Mouse (Mus musculus) ES-CJ7 (cell line): ENCODE measurements at regions not wholly inside any gene's neighbourhood (a gene's known extent, or its start where the extent isn't known, plus 50 kb on each side); places are given as distances from the start of the nearest gene placed in this dataset.

Experiments
- DNase-seq: peaks from one replicate; pipeline ENCODE4 v3.0.0; 2011; ENCODE audit warnings: low read depth, low spot score

DNA sequence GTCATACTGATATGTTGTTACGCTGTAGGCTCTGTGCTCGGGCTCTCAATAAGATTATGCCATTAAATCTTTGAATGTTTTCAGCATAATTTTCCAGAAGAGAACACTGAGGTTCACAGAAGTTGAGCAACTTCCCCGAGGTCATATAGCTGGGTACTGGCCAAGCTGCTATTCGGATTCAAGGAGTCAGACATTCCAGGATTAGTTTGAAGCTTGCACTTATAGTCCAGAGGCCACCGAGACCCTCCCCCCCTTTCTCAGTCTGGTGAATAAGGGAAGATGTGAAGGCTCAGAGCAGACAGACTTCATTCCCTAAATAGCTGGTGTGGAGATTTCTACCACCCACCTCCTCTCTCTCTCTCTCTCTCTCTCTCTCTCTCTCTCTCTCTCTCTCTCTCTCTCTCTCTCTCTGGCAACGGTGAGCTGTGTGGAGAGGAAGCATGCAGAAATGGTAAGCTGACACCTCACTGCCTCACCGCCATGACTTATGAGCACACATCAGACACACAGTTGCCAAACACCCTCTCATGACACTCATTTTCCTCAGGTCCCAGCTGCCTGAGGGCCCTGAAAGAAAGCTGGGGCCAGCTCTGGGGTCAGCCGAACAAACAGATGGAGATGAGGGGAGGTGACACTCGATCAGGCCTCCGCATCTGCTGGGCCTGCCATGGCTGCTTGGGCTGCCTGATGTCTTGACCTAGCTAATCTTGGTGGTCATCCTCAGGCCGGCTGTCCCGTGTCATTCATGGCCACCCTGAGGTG is 107.0 kb upstream of the Pdzrn3 start:
- no peak for DNase-seq

- no peak for DNase-seq
Measured at GRCm38 (mm10) chr6:101482635-101483465, 105.2 kb upstream of the Pdzrn3 start.

- DNase-seq, result no peak
Measured at GRCm38 (mm10) chr6:101473956-101474355, 96.3 kb upstream of the Pdzrn3 start.

DNA sequence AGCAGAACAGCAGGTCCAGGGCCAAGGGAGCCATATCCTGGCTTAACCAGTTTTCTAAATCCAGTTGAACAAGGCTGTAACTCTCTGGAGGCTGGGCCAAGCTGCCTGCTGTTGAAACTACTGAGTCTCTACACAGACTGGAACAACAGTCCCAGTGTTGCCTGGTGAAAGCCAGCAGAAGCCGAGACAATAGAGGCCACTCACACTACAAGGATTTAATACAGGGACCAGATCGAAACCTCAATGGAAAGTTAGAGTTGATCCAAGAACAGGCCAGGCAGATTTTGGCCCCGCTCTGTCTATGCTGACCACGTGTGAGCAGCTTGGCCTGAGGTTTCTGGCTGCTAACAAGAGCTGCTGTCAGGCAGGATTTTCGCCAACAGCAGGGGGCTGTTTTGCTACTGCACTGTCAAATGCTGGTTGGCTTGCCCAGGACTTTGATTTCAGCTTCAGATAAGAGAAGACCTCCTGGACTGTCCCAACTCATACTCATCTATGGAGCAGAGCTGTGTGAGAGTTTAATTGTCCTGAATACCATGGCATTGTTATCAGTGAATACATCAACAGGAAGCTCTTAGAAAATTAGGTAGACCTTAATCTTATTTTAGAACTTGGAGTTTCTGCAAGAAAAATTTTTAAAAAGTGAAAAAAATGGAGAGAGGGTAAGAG is 95.7 kb upstream of the Pdzrn3 start:
- no peak for DNase-seq

DNA sequence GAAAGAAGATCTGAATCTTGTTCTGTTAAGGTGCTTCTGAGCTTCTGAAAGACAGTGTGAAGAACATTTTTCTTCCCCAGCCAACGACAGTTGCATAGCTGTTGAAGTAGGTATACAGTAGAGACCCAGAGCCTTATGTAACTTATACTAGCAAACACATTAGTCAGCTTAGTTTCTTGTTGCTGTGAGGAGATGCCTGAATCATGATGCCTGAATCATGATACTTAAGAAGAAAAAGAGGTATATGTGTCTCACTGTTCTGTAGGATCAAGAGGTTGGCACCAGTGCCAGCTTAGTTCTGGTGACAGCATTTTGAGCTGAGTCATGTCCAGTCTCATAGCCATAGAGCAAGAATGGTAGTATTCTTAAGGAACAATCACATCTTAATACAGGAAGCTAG is 87.2 kb upstream of the Pdzrn3 start:
- no peak for DNase-seq

DNA sequence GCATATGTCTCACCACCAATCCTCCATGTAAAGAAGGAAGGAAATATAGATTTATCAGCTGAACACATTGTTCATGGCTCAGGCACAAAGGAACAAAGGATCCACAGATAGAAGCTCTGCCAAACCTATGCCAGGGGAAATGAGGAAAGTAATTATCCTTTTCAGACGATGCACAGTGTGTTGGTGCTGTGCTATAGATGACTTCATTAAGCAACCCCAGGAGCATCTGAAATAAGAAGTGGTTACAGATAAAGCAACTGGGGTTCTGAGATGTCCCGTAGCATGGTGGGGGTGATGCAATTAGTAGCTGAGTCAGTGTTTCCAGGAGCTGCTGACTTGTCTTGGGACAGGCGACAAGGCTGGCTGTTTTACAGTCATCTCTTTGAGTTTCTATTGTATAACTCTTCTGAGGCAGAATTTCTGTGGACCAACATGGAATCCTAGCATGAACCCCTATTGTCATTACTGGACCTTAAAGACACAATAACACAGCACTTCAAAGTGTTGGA is 86.2 kb upstream of the Pdzrn3 start:
- DNase-seq, result no peak

GRCm38 (mm10) chr6:101446720-101447119 is 69.0 kb upstream of the Pdzrn3 start:
- DNase-seq, result no peak

GRCm38 (mm10) chr6:101446316-101446715 is 68.6 kb upstream of the Pdzrn3 start:
- DNase-seq, result no peak

- DNase-seq, result no peak
Measured at GRCm38 (mm10) chr6:101432769-101433168, 55.1 kb upstream of the Pdzrn3 start.

GRCm38 (mm10) chr6:101429634-101430033 is 51.9 kb upstream of the Pdzrn3 start:
- DNase-seq, result no peak
